Mouse (Mus musculus): ENCODE results near the gene Pdk1. TPM values are rescaled to one million over a fixed set of nuclear protein-coding genes. Genes with fewer than 3 reads are reported as not detected.

Gene Pdk1
- total RNA-seq, 2 experiments from 2014 or later: 36.9 to 41.9 TPM

- DNase-seq (ENCODE audit: low spot score in 2 of 2): peak; percentile 44 to 64
Observed at GRCm38 (mm10) chr2:71936711-71937110, 63.7 kb downstream of the Pdk1 start.

- DNase-seq (ENCODE audit: low spot score in 2 of 2): no peak
Observed at GRCm38 (mm10) chr2:71937649-71938308, 64.8 kb downstream of the Pdk1 start.

DNA sequence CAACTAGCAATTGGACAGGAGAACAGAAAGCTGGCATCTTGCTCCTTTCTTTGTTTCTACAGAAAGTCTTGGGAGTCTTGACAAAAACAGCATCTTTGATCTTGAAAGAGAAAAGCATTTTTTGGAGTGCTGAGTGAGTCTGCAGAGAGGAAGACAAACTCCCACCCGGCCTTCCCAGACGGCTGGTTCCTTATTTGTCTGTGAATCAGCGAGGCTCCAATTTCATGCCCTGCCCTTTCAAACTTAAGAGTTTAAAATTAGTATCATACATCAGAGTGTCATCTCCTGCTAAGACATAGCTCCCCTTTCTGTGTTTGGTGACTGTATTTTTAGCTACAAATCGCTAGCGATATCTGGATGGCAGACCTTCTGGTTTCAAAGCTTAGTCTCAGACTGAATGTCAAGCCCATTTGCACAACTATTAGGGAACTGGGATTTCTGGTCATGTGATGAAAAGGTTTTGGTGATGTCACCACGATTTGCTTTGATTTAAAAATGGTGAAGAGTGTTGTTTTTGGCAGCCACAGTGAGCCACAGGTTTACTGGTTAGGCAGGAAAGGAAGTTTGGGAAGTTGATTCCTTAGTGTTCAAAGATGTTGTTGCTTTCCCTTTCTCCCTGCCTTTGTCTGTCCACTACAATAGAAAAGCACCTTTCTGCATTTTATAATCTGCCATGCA is 65.8 kb downstream of the Pdk1 start:
- DNase-seq (ENCODE audit: low spot score in 2 of 2): peak in 1 of 2 experiments; percentile 30

DNA sequence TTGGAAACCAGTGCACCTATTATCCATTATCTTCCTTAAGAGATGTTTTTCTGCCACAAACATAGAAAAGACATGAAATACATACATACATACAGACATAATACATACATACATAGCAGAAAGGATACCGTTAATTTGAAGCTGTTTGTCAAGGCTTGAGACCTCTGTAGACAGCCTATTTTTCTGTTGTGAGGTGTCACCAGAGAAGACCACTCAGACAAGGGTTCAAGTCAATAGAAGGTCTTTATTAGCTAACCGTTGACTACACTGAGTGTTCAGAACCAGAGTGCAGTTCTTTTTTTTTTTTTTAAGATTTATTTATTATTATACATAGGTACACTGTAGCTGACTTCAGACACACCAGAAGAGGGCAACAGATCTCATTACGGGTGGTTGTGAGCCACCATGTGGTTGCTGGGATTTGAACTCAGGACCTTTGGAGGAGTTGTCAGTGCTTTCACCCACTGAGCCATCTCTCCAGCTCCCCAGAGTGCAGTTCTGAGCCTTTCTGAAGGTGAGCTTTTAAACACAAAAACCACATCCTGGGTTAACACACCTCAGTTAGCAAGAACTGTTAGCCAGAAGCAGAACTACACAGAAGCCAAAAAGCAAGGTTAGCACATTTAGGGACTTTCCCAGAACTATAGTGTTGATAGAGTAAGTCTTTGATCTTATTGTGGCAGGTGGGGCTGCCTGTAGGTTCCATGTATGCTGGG is 68.1 kb downstream of the Pdk1 start:
- DNase-seq (ENCODE audit: low spot score in 2 of 2): no peak

DNA sequence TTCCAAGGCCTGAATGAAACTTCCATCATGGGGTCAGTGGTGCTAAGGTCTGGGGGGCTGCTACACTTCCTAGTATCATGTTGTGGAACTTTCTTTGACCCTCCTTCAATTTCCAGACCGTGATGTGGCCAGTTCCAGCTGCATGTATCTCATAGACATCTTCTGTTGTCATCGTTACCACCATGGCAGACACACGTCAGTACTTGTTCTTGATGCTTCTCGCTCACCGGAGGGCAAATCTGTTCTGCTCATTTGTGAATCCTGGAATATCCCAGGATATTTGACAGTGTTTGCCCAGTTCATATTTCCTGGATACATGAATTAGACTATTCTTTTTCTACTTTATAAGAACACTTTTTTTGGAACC is 68.7 kb downstream of the Pdk1 start:
- DNase-seq (ENCODE audit: low spot score in 2 of 2): no peak

- no peak for DNase-seq (ENCODE audit: low spot score in 2 of 2)
Observed at GRCm38 (mm10) chr2:71951212-71951611, 78.2 kb downstream of the Pdk1 start.

Other genes starting within 250 kb of the Pdk1 start
- 10 to 100 TPM; 19.2 to 19.4 TPM for gene Itga6, start 127.6 kb upstream of the Pdk1 start, total RNA-seq (2021)
- 100 to 1,000 TPM; 389 to 433 TPM for gene Rapgef4, start 108.0 kb downstream of the Pdk1 start, total RNA-seq (2021)

Data from layer of hippocampus, adult 18-20 months (tissue).